Mouse (Mus musculus) testis, adult 2 months (tissue): ENCODE data around the gene Slc39a11. TPM values are rescaled to one million over a fixed set of nuclear protein-coding genes. Genes with fewer than 3 reads are reported as not detected.

Experiments used
- H3K27ac ChIP-seq: fragments of 200-500 bp; 2 replicates; pipeline ENCODE4 v1.5.1; 2012; ENCODE audit warnings: low read depth, low read length; ENCODE audit not compliant: control insufficient read depth, insufficient read depth
- H3K27me3 ChIP-seq: fragments of 200-500 bp; 2 replicates; pipeline ENCODE4 v1.6.1; 2012; ENCODE audit warnings: mild to moderate bottlenecking, low read length, moderate library complexity; ENCODE audit not compliant: control insufficient read depth, insufficient read depth
- H3K36me3 ChIP-seq: fragments of 200-500 bp; 2 replicates; pipeline ENCODE4 v1.6.1; 2012; ENCODE audit warnings: mild to moderate bottlenecking, low read length; ENCODE audit not compliant: control insufficient read depth, insufficient read depth
- H3K4me1 ChIP-seq: fragments of 200-500 bp; 2 replicates; pipeline ENCODE4 v1.6.1; 2012; ENCODE audit warnings: low read length; ENCODE audit not compliant: control insufficient read depth, insufficient read depth
- H3K4me3 ChIP-seq: fragments of 200-500 bp; 2 replicates; pipeline ENCODE4 v1.5.1; 2012; ENCODE audit warnings: low read depth, mild to moderate bottlenecking, low read length, moderate library complexity, mixed read lengths; ENCODE audit not compliant: control insufficient read depth
- CTCF ChIP-seq: fragments of 200-500 bp; IDR thresholded peaks from 2 replicates; pipeline ENCODE4 v1.5.1; 2012; ENCODE audit warnings: low read depth, mild to moderate bottlenecking, inconsistent platforms, low read length, moderate library complexity; ENCODE audit not compliant: control insufficient read depth, insufficient read depth, insufficient replicate concordance
- POLR2A ChIP-seq: fragments of 200-500 bp; IDR thresholded peaks from 2 replicates; pipeline ENCODE4 v1.6.1; 2012; ENCODE audit warnings: low read depth, mild to moderate bottlenecking, inconsistent platforms, low read length, moderate library complexity; ENCODE audit not compliant: control insufficient read depth
- polyA plus RNA-seq: library from polyadenylated mRNA; depleted of rRNA; stranded (reverse); fragments of >200 nt; gene quantifications from 2 replicates; pipeline ENCODE4 v1.2.3, GENCODE M21; 2012

Gene Slc39a11
- polyA plus RNA-seq, 1 experiment = 8.9 TPM

DNA sequence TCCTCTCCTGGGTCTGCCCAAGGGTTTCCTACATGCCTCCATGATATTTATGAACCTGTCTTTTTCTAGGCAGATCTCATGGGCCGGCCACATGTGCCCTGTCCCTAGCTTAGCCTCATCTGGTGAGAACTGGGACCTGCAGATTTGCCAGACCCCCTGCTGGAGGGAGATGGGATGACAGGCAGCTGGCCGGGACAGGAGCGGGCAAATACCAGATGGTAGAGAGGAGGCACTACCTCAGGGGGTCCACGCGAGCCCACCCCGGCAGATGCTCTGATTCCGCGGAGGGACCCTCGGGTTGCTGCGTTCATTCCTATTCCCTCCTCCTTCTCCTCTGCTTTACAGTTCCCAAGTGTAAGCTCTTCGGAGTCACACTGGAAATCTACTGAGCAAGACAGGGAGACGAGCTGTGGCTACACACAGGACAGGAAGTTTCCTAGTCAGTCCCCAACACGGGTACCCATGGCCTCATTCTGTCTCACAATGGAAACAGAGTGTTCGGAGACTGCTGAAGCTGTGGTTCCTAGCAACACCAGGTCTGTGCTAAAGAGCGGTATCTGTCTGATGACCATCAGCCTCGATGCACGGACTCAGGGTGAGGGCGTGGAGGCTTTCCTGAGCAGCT, 323.4 kb downstream of the Slc39a11 start:
- no peak overlapping the region for H3K27ac ChIP-seq
- no peak overlapping the region for H3K4me3 ChIP-seq
- no peaks in the 10 kb centered on the region for H3K36me3 ChIP-seq
- H3K4me1 ChIP-seq = no peaks in the 10 kb centered on the region
- TF ChIP-seq CTCF (peak; percentile 61; the same call in 1 of the 2 replicates), POLR2A (no peak)
- no peaks in the 10 kb centered on the region for H3K27me3 ChIP-seq

DNA sequence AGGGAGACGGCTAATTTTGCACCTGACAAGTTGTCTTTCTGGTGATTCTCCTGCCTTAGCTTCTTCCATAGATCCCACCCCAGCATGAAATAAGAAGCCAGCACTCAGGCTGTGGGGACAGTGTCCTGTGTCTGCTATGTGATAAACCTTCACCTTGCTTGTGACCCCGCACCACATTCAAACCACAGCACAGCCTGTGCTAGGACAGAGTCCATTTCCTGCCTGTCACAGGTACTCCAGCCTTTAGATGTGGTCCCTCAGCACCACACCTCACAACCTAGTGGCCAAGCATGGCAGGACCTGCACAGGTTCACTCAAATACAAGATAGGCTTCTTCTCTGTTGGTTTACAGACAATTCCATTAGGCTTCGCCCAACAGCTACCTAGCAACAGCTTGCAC, 328.3 kb downstream of the Slc39a11 start:
- Histone ChIP-seq H3K4me1 (no peaks in the 10 kb centered on the region), H3K27ac (no peak overlapping the region), H3K36me3 (no peaks in the 10 kb centered on the region), H3K27me3 (no peaks in the 10 kb centered on the region), H3K4me3 (no peak overlapping the region)
- TF ChIP-seq POLR2A (no peak), CTCF (no peak)

DNA sequence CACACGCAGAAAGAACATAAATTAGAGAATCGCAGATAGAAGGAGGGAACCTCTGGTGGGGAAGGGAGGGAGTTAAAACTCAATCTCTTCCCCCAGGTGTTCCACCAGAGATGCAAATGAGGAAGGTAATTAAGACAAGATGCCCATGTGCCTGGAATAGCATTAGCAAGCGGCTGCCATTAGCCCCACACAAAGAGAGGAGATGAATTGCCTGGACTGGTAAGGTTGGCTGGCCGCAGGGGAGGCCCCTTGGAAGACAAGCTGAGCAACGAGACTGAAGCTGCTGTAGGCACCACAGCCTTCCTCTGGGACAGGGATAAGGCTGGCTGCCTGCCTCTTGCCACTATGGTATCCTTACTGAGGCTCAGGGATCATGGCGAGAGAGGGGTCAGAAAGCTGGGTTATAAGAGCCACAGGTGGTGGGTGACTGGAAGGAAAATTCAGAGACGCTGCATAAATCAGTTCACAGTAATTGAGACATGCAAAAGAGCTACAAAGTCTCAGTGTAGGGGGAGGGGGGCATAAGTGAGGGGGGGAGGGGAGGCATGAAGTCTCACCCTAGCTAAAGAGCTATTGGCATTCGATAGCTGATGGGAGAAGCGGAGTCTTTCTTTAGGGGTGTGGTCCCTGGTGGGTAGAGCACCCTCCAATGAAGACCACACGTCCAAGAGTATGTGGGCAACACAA, 340.5 kb downstream of the Slc39a11 start:
- no peaks in the 10 kb centered on the region for H3K4me1 ChIP-seq
- H3K27ac ChIP-seq = no peak overlapping the region
- H3K27me3 ChIP-seq = no peaks in the 10 kb centered on the region
- TF ChIP-seq POLR2A (no peak), CTCF (no peak)
- no peaks in the 10 kb centered on the region for H3K36me3 ChIP-seq
- H3K4me3 ChIP-seq = no peak overlapping the region

DNA sequence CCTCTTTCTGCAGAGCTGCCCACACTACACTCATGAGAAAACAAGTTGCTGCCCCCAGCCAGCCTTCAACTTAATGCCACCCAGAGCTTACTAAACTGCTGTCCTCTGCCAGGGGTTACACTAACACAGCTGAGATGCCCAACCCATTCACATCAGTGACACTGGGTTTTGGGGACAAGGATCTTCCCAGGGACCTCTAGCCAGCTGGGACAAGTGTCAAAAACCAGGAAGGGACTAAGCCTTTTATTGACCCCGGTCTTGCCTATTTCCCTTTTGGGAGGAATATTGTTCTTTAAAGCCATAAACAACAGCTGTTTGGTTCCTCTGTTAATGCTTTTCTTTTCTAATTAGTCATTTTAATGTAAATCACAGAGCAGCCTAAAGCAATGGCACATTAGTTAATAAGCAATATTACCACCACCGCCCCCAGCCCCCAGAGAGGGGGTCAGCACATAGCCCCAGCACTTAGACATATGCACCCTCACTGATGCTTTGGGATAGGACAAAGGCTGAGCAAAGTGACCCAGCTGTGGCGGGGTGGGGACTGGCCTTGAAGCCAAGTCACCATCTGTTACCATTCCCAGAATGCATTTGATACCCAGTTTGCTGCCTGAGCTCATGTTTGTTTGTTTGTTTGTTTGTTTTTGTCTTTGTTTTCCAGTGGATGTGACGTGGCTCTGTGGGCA, 341.5 kb downstream of the Slc39a11 start:
- TF ChIP-seq CTCF (no peak), POLR2A (no peak)
- no peak overlapping the region for H3K27ac ChIP-seq
- no peaks in the 10 kb centered on the region for H3K36me3 ChIP-seq
- no peaks in the 10 kb centered on the region for H3K27me3 ChIP-seq
- H3K4me3 ChIP-seq = no peak overlapping the region
- no peaks in the 10 kb centered on the region for H3K4me1 ChIP-seq

DNA sequence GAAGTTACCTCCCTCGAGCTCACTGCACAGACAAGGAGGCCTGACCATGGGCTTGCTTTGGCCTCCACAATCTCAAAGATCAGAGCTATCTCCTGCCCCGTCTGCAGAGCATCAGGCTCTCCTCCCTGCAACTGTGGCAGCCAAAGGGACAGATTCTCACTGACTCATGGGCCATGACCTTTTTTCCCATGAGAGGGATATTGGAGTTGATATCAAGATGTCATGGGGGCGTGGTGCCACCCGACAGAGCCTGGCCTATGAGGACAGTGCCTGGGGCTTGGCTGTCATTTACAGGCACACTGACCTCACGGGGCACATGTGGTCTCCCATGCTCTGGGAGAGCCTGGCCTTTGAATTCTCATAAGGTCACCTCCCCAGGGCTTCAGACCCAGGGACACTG, 346.7 kb downstream of the Slc39a11 start:
- no peak overlapping the region for H3K4me3 ChIP-seq
- no peak for TF ChIP-seq CTCF
- TF ChIP-seq POLR2A = no peak
- no peak overlapping the region for H3K27ac ChIP-seq
- H3K27me3 ChIP-seq = no peaks in the 10 kb centered on the region
- no peaks in the 10 kb centered on the region for H3K4me1 ChIP-seq
- no peaks in the 10 kb centered on the region for H3K36me3 ChIP-seq

DNA sequence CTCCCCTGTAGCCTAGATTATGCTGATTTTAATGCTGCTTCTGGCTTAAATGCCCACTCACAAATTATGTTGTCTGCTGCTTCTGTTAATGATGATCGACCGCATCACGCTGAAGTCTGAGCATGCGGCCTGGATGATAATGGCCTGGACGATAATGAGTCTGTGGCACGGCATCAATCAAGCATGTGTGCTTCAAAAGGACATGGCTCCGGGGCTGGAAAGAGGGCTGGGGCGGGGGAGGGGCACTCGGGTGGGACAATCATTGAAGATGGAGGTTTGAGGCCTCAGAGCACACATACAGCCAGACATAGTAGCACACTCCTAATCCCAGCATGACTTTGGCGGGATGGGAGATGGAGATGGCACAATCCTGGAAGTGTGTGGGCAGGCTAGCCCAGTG, 350.4 kb downstream of the Slc39a11 start:
- TF ChIP-seq POLR2A (no peak), CTCF (no peak)
- Histone ChIP-seq H3K36me3 (no peaks in the 10 kb centered on the region), H3K27me3 (no peaks in the 10 kb centered on the region), H3K27ac (no peak overlapping the region), H3K4me3 (no peak overlapping the region), H3K4me1 (no peaks in the 10 kb centered on the region)

DNA sequence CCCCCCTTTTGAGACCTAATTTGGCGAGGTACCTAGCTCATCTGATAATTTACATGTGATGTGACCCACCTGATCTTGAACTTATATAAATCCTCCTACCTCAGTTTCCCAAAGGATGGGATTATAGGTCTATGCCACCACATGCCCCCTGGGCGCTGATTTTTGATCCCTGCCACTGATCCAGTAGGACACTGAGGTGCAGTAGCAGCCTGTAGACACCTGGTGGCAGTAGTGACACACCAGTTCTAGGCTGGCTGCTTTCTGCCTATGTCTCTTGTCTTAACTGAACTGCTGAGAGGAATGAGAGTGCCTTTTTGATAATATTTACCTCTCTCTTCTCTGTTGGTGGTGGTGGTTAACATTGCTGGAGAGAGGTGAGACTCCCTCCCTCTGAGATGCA, 352.1 kb downstream of the Slc39a11 start:
- no peaks in the 10 kb centered on the region for H3K27me3 ChIP-seq
- H3K27ac ChIP-seq = no peak overlapping the region
- H3K4me3 ChIP-seq = no peak overlapping the region
- H3K4me1 ChIP-seq = peaks cover 10% of the 10 kb centered on the region
- TF ChIP-seq CTCF (peak; percentile 83; the same call in 1 of the 2 replicates), POLR2A (no peak)
- H3K36me3 ChIP-seq = no peaks in the 10 kb centered on the region
